ENCODE assay signal across 14 mouse cellular contexts in the genomic region with DNA sequence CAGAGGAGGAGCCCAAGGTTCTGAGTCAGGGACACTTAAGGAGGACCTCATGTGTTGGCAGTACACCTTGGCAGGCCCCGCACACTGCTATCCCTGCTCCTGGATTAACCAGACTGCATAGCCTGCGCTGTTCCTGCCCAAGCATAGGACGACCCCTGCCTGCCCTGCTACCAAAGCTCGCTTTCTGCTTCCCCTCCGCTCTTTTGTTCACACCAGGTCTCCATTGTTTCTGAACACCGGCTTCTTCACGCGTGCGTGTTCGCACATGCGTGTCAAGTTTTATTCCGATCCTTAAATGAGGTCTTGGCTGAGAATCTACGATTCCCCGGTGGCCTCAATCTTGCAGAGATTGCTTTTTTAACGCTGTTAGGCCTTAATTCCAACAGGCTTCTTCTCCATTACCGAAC. TPM values are rescaled to one million over a fixed set of nuclear protein-coding genes. Genes with fewer than 3 reads are reported as not detected.
DNase-seq lines count a peak whose midpoint lies in the region; ATAC-seq and TF ChIP-seq lines count a peak whose summit lies in the region.
"Had no signal": no experiment of that assay in that cellular context is flagged by ENCODE, and none has a peak within 500 bp of the region (broad histone marks: within the 10 kb centered on the region; RNA-seq: fewer than 3 reads in every experiment).

No protein-coding gene starts in this region.

- ATAC-seq in hindbrain, embryonic 14.5 days (ENCODE audit: low FRiP score) = peak; percentile 31; the same call in 1 of the 2 replicates
- peak; percentile 25; the same call in 1 of the 2 replicates for ATAC-seq in midbrain, embryonic 15.5 days (replicated peaks)
- ATAC-seq: inflammation-experienced regulatory T-cells, adult 6 months had no signal

- H3K4me1 ChIP-seq in cortical plate, adult 2 months (ENCODE audit: control insufficient read depth, insufficient read depth, low read length) = peaks cover 29% of the 10 kb centered on the region
- peaks cover 18% of the 10 kb centered on the region for H3K4me1 ChIP-seq in hindbrain, embryonic 14.5 days (replicated peaks; ENCODE audit: control insufficient read depth, insufficient read depth, low read length)
- H3K4me1 ChIP-seq in midbrain, embryonic 15.5 days = peaks cover 20% of the 10 kb centered on the region
- H3K4me1 ChIP-seq: kidney, embryonic 15.5 days; limb, embryonic 15.5 days had no signal

- no peaks in the 10 kb centered on the region for H3K27me3 ChIP-seq in hindbrain, embryonic 14.5 days (ENCODE audit: control insufficient read depth, insufficient read depth, low read length)
- no peaks in the 10 kb centered on the region for H3K27me3 ChIP-seq in midbrain, embryonic 15.5 days (replicated peaks)
- H3K27me3 ChIP-seq: limb, embryonic 15.5 days had no signal

- H3K4me3 ChIP-seq in cortical plate, adult 2 months (ENCODE audit: insufficient read depth, low read length) = no peak overlapping the region
- H3K4me3 ChIP-seq in hindbrain, embryonic 14.5 days (replicated peaks; ENCODE audit: low read length) = no peak overlapping the region
- H3K4me3 ChIP-seq in midbrain, embryonic 15.5 days = no peak overlapping the region
- H3K4me3 ChIP-seq: kidney, embryonic 15.5 days; limb, embryonic 15.5 days had no signal

- peak overlapping the region; percentile 43; the same call in 1 of the 2 replicates for H3K27ac ChIP-seq in cortical plate, adult 2 months (ENCODE audit: insufficient read depth, low read length)
- peak overlapping the region; percentile 86 for H3K27ac ChIP-seq in hindbrain, embryonic 14.5 days
- peak overlapping the region; percentile 66 for H3K27ac ChIP-seq in midbrain, embryonic 15.5 days
- H3K27ac ChIP-seq: kidney, embryonic 15.5 days; limb, embryonic 15.5 days had no signal

- no peak overlapping the region for H3K4me2 ChIP-seq in hindbrain, embryonic 14.5 days (replicated peaks)
- peak overlapping the region; percentile 4; the same call in 1 of the 2 replicates for H3K4me2 ChIP-seq in midbrain, embryonic 15.5 days
- H3K4me2 ChIP-seq: kidney, embryonic 15.5 days; limb, embryonic 15.5 days had no signal

- no peak for TF ChIP-seq CTCF in cortical plate, adult 2 months (IDR thresholded peaks at IDR 0.05; ENCODE audit: extremely low read depth, insufficient read depth, low read length)

- H3K9me3 ChIP-seq in hindbrain, embryonic 14.5 days (ENCODE audit: control insufficient read depth, low read length) = no peaks in the 10 kb centered on the region
- no peaks in the 10 kb centered on the region for H3K9me3 ChIP-seq in midbrain, embryonic 15.5 days
- H3K9me3 ChIP-seq: kidney, embryonic 15.5 days; limb, embryonic 15.5 days had no signal

- peak overlapping the region; percentile 39 for H3K9ac ChIP-seq in hindbrain, embryonic 14.5 days
- H3K9ac ChIP-seq in midbrain, embryonic 15.5 days = no peak overlapping the region
- H3K9ac ChIP-seq: kidney, embryonic 15.5 days; limb, embryonic 15.5 days had no signal

- no peak for TF ChIP-seq POLR2A in cortical plate, adult 2 months (IDR thresholded peaks at IDR 0.05; ENCODE audit: extremely low read depth, insufficient read depth, low read length)

- WGBS in hindbrain, embryonic 14.5 days = 35% methylated on average over 16 of the region's 16 CpGs
- WGBS in midbrain, embryonic 15.5 days = 23% methylated on average over 16 of the region's 16 CpGs

- DNase-seq in cerebellum, adult 9-10 months = peak; percentile 74
- no peak for DNase-seq in cerebellum, adult 11 months
- peak; percentile 33 for DNase-seq in hindbrain, embryonic 14.5 days (ENCODE audit: low spot score)
- DNase-seq in adrenal gland, adult 2 months = no peak
- DNase-seq in ovary, postnatal 10 days (ENCODE audit: low spot score) = no peak
- DNase-seq in adrenal gland, postnatal 36 days = no peak
- DNase-seq: lung, adult 2 months; lung, postnatal 4 days had no signal

- H3K36me3 ChIP-seq in hindbrain, embryonic 14.5 days (replicated peaks; ENCODE audit: control insufficient read depth, insufficient read depth) = no peaks in the 10 kb centered on the region
- no peaks in the 10 kb centered on the region for H3K36me3 ChIP-seq in midbrain, embryonic 15.5 days (replicated peaks)
- H3K36me3 ChIP-seq: kidney, embryonic 15.5 days; limb, embryonic 15.5 days had no signal

RNA-seq across cellular contexts. Expression of a gene that starts 20.4 kb away (rescaled TPM):
- polyA plus RNA-seq in cortical plate, adult 2 months (2012; rRNA removed) = 117 TPM in 2 replicates
- polyA plus RNA-seq in hindbrain, embryonic 14.5 days (2014; fragmentation: Nextera tagmentation; extraction: Ambion mirVana) = 64.7 and 69.3 TPM in 2 replicates
- 53.5 and 54.2 TPM in 2 replicates for polyA plus RNA-seq in midbrain, embryonic 15.5 days (2015; fragmentation: Nextera tagmentation; extraction: Ambion mirVana)
- total RNA-seq in adrenal gland, adult 2 months (2021) = 1 to 10 TPM; 4.2 to 7.8 TPM
- polyA plus RNA-seq in adrenal gland, adult 2 months (2012; rRNA removed) = 3.3 TPM in 2 replicates
- 1 to 10 TPM; 5.5 to 6.0 TPM for total RNA-seq in adrenal gland, postnatal 36 days (2021)
- total RNA-seq: CH12.LX had no signal

Comparison
In these comparisons a context has a peak if more than half of its experiments do, and no peak if none do; other contexts are left out.
1. DNase-seq: peak in cerebellum, adult 9-10 months (single experiment) and hindbrain, embryonic 14.5 days (single experiment); none in cerebellum, adult 11 months (single experiment), adrenal gland, adult 2 months (single experiment), ovary, postnatal 10 days (single experiment) and adrenal gland, postnatal 36 days (0 of 2).
2. RNA of a gene that starts 20.4 kb away (polyA plus RNA-seq): 117 TPM in cortical plate, adult 2 months, 64.7 to 69.3 TPM in hindbrain, embryonic 14.5 days and 53.5 to 54.2 TPM in midbrain, embryonic 15.5 days; 3.3 TPM in adrenal gland, adult 2 months; every median in the first group is over 10 times any median in the second.
3. Peak in every context shown above with its lines, with median percentiles within 50 percentile points of each other: H3K27ac ChIP-seq.